Mouse (Mus musculus): ENCODE data around the gene BC147527. TPM values are rescaled to one million over a fixed set of nuclear protein-coding genes. Genes with fewer than 3 reads are reported as not detected.

BC147527 gene
- total RNA-seq, 1 experiment = 4.8 TPM

- Histone ChIP-seq H3K9ac (ENCODE audit: insufficient read depth, low read depth, low read length, poor library complexity, severe bottlenecking) (no peak overlapping the region), H3K4me3 (ENCODE audit: insufficient read depth in 1 of 2, low read depth in 1 of 2, low read length in 2 of 2, poor library complexity in 1 of 2, severe bottlenecking in 1 of 2) (no peak overlapping the region), H3K27ac (ENCODE audit: insufficient read depth, low read depth, low read length, poor library complexity, severe bottlenecking) (no peak overlapping the region), H3K4me1 (ENCODE audit: control insufficient read depth in 2 of 2, insufficient read depth in 2 of 2, low read length in 2 of 2, poor library complexity in 1 of 2) (no peaks in the 10 kb centered on the region), H3K9me3 (ENCODE audit: control insufficient read depth, insufficient read depth, low read depth, low read length) (no peaks in the 10 kb centered on the region), H3K36me3 (ENCODE audit: control insufficient read depth, insufficient read depth, low read length, poor library complexity, severe bottlenecking) (no peaks in the 10 kb centered on the region)
- TF ChIP-seq CHD2 (IDR thresholded peaks at IDR 0.05; ENCODE audit: low read depth, low read length) = no peak
- TF ChIP-seq ZNF384 (IDR thresholded peaks at IDR 0.05; ENCODE audit: low read depth, low read length) = no peak
- no peak for TF ChIP-seq HCFC1 (IDR thresholded peaks at IDR 0.05; ENCODE audit: borderline replicate concordance, insufficient read depth, low read length)
- no peak for TF ChIP-seq MAFK (IDR thresholded peaks at IDR 0.05; ENCODE audit: insufficient read depth, low read depth, low read length)
- TF ChIP-seq ZC3H11A (IDR thresholded peaks at IDR 0.05; ENCODE audit: borderline replicate concordance, low read depth, low read length) = no peak
- no peak for DNase-seq (ENCODE audit: low read depth, low spot score)
- in situ Hi-C loops (cut with MboI; ENCODE audit: low sequenced_read_pairs in 2 of 2, unreplicated experiment in 2 of 2) = no loop called here
Measured at GRCm38 (mm10) chr13:120320183-120320582, 20.0 kb downstream of the BC147527 start.

- Histone ChIP-seq H3K9me3 (ENCODE audit: control insufficient read depth, insufficient read depth, low read depth, low read length) (no peaks in the 10 kb centered on the region), H3K4me1 (ENCODE audit: control insufficient read depth in 2 of 2, insufficient read depth in 2 of 2, low read length in 2 of 2, poor library complexity in 1 of 2) (no peaks in the 10 kb centered on the region), H3K36me3 (ENCODE audit: control insufficient read depth, insufficient read depth, low read length, poor library complexity, severe bottlenecking) (no peaks in the 10 kb centered on the region), H3K27ac (ENCODE audit: insufficient read depth, low read depth, low read length, poor library complexity, severe bottlenecking) (no peak overlapping the region), H3K9ac (ENCODE audit: insufficient read depth, low read depth, low read length, poor library complexity, severe bottlenecking) (no peak overlapping the region), H3K4me3 (ENCODE audit: insufficient read depth in 1 of 2, low read depth in 1 of 2, low read length in 2 of 2, poor library complexity in 1 of 2, severe bottlenecking in 1 of 2) (no peak overlapping the region)
- in situ Hi-C loops (cut with MboI; ENCODE audit: low sequenced_read_pairs in 2 of 2, unreplicated experiment in 2 of 2) = no loop called here
- no peak for TF ChIP-seq CHD2 (IDR thresholded peaks at IDR 0.05; ENCODE audit: low read depth, low read length)
- no peak for TF ChIP-seq ZC3H11A (IDR thresholded peaks at IDR 0.05; ENCODE audit: borderline replicate concordance, low read depth, low read length)
- TF ChIP-seq HCFC1 (IDR thresholded peaks at IDR 0.05; ENCODE audit: borderline replicate concordance, insufficient read depth, low read length) = no peak
- no peak for TF ChIP-seq MAFK (IDR thresholded peaks at IDR 0.05; ENCODE audit: insufficient read depth, low read depth, low read length)
- no peak for TF ChIP-seq ZNF384 (IDR thresholded peaks at IDR 0.05; ENCODE audit: low read depth, low read length)
- DNase-seq (ENCODE audit: low read depth, low spot score) = no peak
Measured at GRCm38 (mm10) chr13:120320721-120321120, 20.5 kb downstream of the BC147527 start.

Other genes starting within 250 kb of the BC147527 start
- not detected in 2 replicates for gene Gm21188, start 248.2 kb upstream of the BC147527 start, total RNA-seq (2012; rRNA removed)
- 46.3 and 59.5 TPM in 2 replicates for gene Gm20767, start 160.1 kb upstream of the BC147527 start, total RNA-seq (2012; rRNA removed)
- 26.5 and 26.9 TPM in 2 replicates for gene Gm21818, start 128.0 kb upstream of the BC147527 start, total RNA-seq (2012; rRNA removed)
- gene Gm21762, start 84.4 kb upstream of the BC147527 start, total RNA-seq (2012; rRNA removed) = 0.74 TPM in 1 of 2 replicates, not detected in the other
- gene Gm21731, start 61.3 kb upstream of the BC147527 start, total RNA-seq (2012; rRNA removed) = 0.49 TPM in 1 of 2 replicates, not detected in the other
- 3.3 and 4.1 TPM in 2 replicates for gene AF067061, start 37.3 kb upstream of the BC147527 start, total RNA-seq (2012; rRNA removed)
- 8.7 and 15.2 TPM in 2 replicates for gene Tcstv3, start 16.5 kb downstream of the BC147527 start, total RNA-seq (2012; rRNA removed)

Data from ES-E14 (cell line).